Mouse (Mus musculus): ENCODE data around the gene Rheb. TPM values are rescaled to one million over a fixed set of nuclear protein-coding genes. Genes with fewer than 3 reads are reported as not detected.
"Not testable (repeated sequence)": the region's sequence is repeated elsewhere in the genome, so short reads cannot be mapped to it uniquely, and the experiment has no call there.

The Rheb gene
- polyA plus RNA-seq, 1 experiment from 2014 or later, result 215 TPM

- no peaks in the 10 kb centered on the region for H3K9me3 ChIP-seq (ENCODE audit: control insufficient read depth, low read length)
Measured at GRCm38 (mm10) chr5:24854256-24854655, 11.8 kb upstream of the Rheb start.

GRCm38 (mm10) chr5:24848261-24848660 is 5.8 kb upstream of the Rheb start:
- H3K4me1 ChIP-seq (ENCODE audit: control insufficient read depth, insufficient read depth, low read length); H3K9me3 ChIP-seq (ENCODE audit: control insufficient read depth, low read length); H3K27ac ChIP-seq (ENCODE audit: low read depth, low read length); H3K27me3 ChIP-seq (ENCODE audit: control insufficient read depth, insufficient read depth, low read length); H3K4me2 ChIP-seq (replicated peaks; ENCODE audit: low read depth, low read length); H3K4me3 ChIP-seq (ENCODE audit: low read length); H3K36me3 ChIP-seq (ENCODE audit: control insufficient read depth, insufficient read depth, low read length); H3K9ac ChIP-seq (ENCODE audit: low read depth, low read length); ATAC-seq (ENCODE audit: low FRiP score, low TSS enrichment): not testable (repeated sequence)
- 83% methylated on average over 14 of the region's 14 CpGs for WGBS

More at GRCm38 (mm10) chr5:24854256-24854655, 11.8 kb upstream of the Rheb start:
- Histone ChIP-seq H3K36me3 (ENCODE audit: control insufficient read depth, insufficient read depth, low read length) (no peaks in the 10 kb centered on the region), H3K27ac (ENCODE audit: low read depth, low read length) (no peak overlapping the region), H3K27me3 (ENCODE audit: control insufficient read depth, insufficient read depth, low read length) (no peaks in the 10 kb centered on the region), H3K4me1 (ENCODE audit: control insufficient read depth, insufficient read depth, low read length) (no peaks in the 10 kb centered on the region), H3K9ac (ENCODE audit: low read depth, low read length) (no peak overlapping the region), H3K4me3 (ENCODE audit: low read length) (no peak overlapping the region), H3K4me2 (replicated peaks; ENCODE audit: low read depth, low read length) (no peak overlapping the region)
- no peak for ATAC-seq (ENCODE audit: low FRiP score, low TSS enrichment)
- WGBS, result 81% methylated on average over 3 of the region's 3 CpGs

GRCm38 (mm10) chr5:24843841-24844240 is 1.4 kb upstream of the Rheb start:
- Histone ChIP-seq H3K4me3 (ENCODE audit: low read length) (no peak overlapping the region), H3K4me2 (replicated peaks; ENCODE audit: low read depth, low read length) (no peak overlapping the region), H3K9ac (ENCODE audit: low read depth, low read length) (no peak overlapping the region), H3K4me1 (ENCODE audit: control insufficient read depth, insufficient read depth, low read length) (peaks cover 16% of the 10 kb centered on the region), H3K27ac (ENCODE audit: low read depth, low read length) (no peak overlapping the region), H3K27me3 (ENCODE audit: control insufficient read depth, insufficient read depth, low read length) (no peaks in the 10 kb centered on the region), H3K36me3 (ENCODE audit: control insufficient read depth, insufficient read depth, low read length) (no peaks in the 10 kb centered on the region), H3K9me3 (ENCODE audit: control insufficient read depth, low read length) (no peaks in the 10 kb centered on the region)
- ATAC-seq (ENCODE audit: low FRiP score, low TSS enrichment), result no peak
- WGBS, result 92% methylated on average over 5 of the region's 5 CpGs

GRCm38 (mm10) chr5:24843103-24843475 is 665 bp upstream of the Rheb start:
- H3K27ac ChIP-seq (ENCODE audit: low read depth, low read length), result peak overlapping the region; percentile 100
- H3K27me3 ChIP-seq (ENCODE audit: control insufficient read depth, insufficient read depth, low read length), result no peaks in the 10 kb centered on the region
- no peaks in the 10 kb centered on the region for H3K36me3 ChIP-seq (ENCODE audit: control insufficient read depth, insufficient read depth, low read length)
- WGBS, result 2% methylated on average over 21 of the region's 21 CpGs
- peak overlapping the region; percentile 55; the same call in 1 of the 2 replicates for H3K9ac ChIP-seq (ENCODE audit: low read depth, low read length)
- peak overlapping the region; percentile 84 for H3K4me3 ChIP-seq (ENCODE audit: low read length)
- no peaks in the 10 kb centered on the region for H3K9me3 ChIP-seq (ENCODE audit: control insufficient read depth, low read length)
- H3K4me1 ChIP-seq (ENCODE audit: control insufficient read depth, insufficient read depth, low read length), result peaks cover 20% of the 10 kb centered on the region
- ATAC-seq (ENCODE audit: low FRiP score, low TSS enrichment), result no peak; the same call in 1 of the 2 replicates
- H3K4me2 ChIP-seq (replicated peaks; ENCODE audit: low read depth, low read length), result peak overlapping the region; percentile 83

GRCm38 (mm10) chr5:24841662-24842273 is 656 bp downstream of the Rheb start:
- no peak; the same call in 1 of the 2 replicates for ATAC-seq (ENCODE audit: low FRiP score, low TSS enrichment)

GRCm38 (mm10) chr5:24840975-24841431 is 1.4 kb downstream of the Rheb start:
- no peak for ATAC-seq (ENCODE audit: low FRiP score, low TSS enrichment)
- no peak overlapping the region for H3K27ac ChIP-seq (ENCODE audit: low read depth, low read length)
- H3K4me3 ChIP-seq (ENCODE audit: low read length), result peak overlapping the region; percentile 84
- 10% methylated on average over 11 of the region's 11 CpGs for WGBS
- H3K9ac ChIP-seq (ENCODE audit: low read depth, low read length), result peak overlapping the region; percentile 93
- H3K36me3 ChIP-seq (ENCODE audit: control insufficient read depth, insufficient read depth, low read length), result no peaks in the 10 kb centered on the region
- H3K9me3 ChIP-seq (ENCODE audit: control insufficient read depth, low read length), result no peaks in the 10 kb centered on the region
- H3K27me3 ChIP-seq (ENCODE audit: control insufficient read depth, insufficient read depth, low read length), result no peaks in the 10 kb centered on the region
- peak overlapping the region; percentile 76 for H3K4me2 ChIP-seq (replicated peaks; ENCODE audit: low read depth, low read length)
- peaks cover 21% of the 10 kb centered on the region for H3K4me1 ChIP-seq (ENCODE audit: control insufficient read depth, insufficient read depth, low read length)

More at GRCm38 (mm10) chr5:24841662-24842273, 656 bp downstream of the Rheb start:
- no peaks in the 10 kb centered on the region for H3K36me3 ChIP-seq (ENCODE audit: control insufficient read depth, insufficient read depth, low read length)
- H3K27ac ChIP-seq (ENCODE audit: low read depth, low read length), result peak overlapping the region; percentile 100
- no peaks in the 10 kb centered on the region for H3K27me3 ChIP-seq (ENCODE audit: control insufficient read depth, insufficient read depth, low read length)
- no peaks in the 10 kb centered on the region for H3K9me3 ChIP-seq (ENCODE audit: control insufficient read depth, low read length)
- H3K9ac ChIP-seq (ENCODE audit: low read depth, low read length), result peak overlapping the region; percentile 93
- peaks cover 21% of the 10 kb centered on the region for H3K4me1 ChIP-seq (ENCODE audit: control insufficient read depth, insufficient read depth, low read length)
- WGBS, result 0% methylated on average over 26 of the region's 50 CpGs
- H3K4me2 ChIP-seq (replicated peaks; ENCODE audit: low read depth, low read length), result peak overlapping the region; percentile 76
- peak overlapping the region; percentile 84 for H3K4me3 ChIP-seq (ENCODE audit: low read length)

GRCm38 (mm10) chr5:24834491-24834890 is 7.9 kb downstream of the Rheb start:
- 77% methylated on average over 5 of the region's 5 CpGs for WGBS

GRCm38 (mm10) chr5:24831912-24832311 is 10.5 kb downstream of the Rheb start:
- ATAC-seq (ENCODE audit: low FRiP score, low TSS enrichment), result no peak
- H3K4me3 ChIP-seq (ENCODE audit: low read length), result no peak overlapping the region
- H3K9me3 ChIP-seq (ENCODE audit: control insufficient read depth, low read length), result no peaks in the 10 kb centered on the region
- H3K27me3 ChIP-seq (ENCODE audit: control insufficient read depth, insufficient read depth, low read length), result no peaks in the 10 kb centered on the region
- WGBS, result 87% methylated on average over 3 of the region's 3 CpGs
- H3K27ac ChIP-seq (ENCODE audit: low read depth, low read length), result no peak overlapping the region
- no peak overlapping the region for H3K4me2 ChIP-seq (replicated peaks; ENCODE audit: low read depth, low read length)
- no peaks in the 10 kb centered on the region for H3K36me3 ChIP-seq (ENCODE audit: control insufficient read depth, insufficient read depth, low read length)
- H3K9ac ChIP-seq (ENCODE audit: low read depth, low read length), result no peak overlapping the region
- H3K4me1 ChIP-seq (ENCODE audit: control insufficient read depth, insufficient read depth, low read length), result 0 out of 2 replicates have a peak, but pooled peaks cover 4% of the 10 kb centered on the region

More at GRCm38 (mm10) chr5:24834491-24834890, 7.9 kb downstream of the Rheb start:
- H3K4me1 ChIP-seq (ENCODE audit: control insufficient read depth, insufficient read depth, low read length), result peaks cover 5% of the 10 kb centered on the region; the same call in 1 of the 2 replicates
- H3K9me3 ChIP-seq (ENCODE audit: control insufficient read depth, low read length), result no peaks in the 10 kb centered on the region
- H3K4me2 ChIP-seq (replicated peaks; ENCODE audit: low read depth, low read length), result no peak overlapping the region
- no peak overlapping the region for H3K9ac ChIP-seq (ENCODE audit: low read depth, low read length)
- H3K27ac ChIP-seq (ENCODE audit: low read depth, low read length), result no peak overlapping the region
- H3K27me3 ChIP-seq (ENCODE audit: control insufficient read depth, insufficient read depth, low read length), result no peaks in the 10 kb centered on the region
- no peak overlapping the region for H3K4me3 ChIP-seq (ENCODE audit: low read length)
- ATAC-seq (ENCODE audit: low FRiP score, low TSS enrichment), result no peak
- H3K36me3 ChIP-seq (ENCODE audit: control insufficient read depth, insufficient read depth, low read length), result no peaks in the 10 kb centered on the region

GRCm38 (mm10) chr5:24828446-24828845 is 14.0 kb downstream of the Rheb start:
- 91% methylated on average over 3 of the region's 3 CpGs for WGBS
- H3K9me3 ChIP-seq (ENCODE audit: control insufficient read depth, low read length), result no peaks in the 10 kb centered on the region
- H3K36me3 ChIP-seq (ENCODE audit: control insufficient read depth, insufficient read depth, low read length), result no peaks in the 10 kb centered on the region
- peaks cover 22% of the 10 kb centered on the region for H3K4me1 ChIP-seq (ENCODE audit: control insufficient read depth, insufficient read depth, low read length)
- no peak overlapping the region for H3K9ac ChIP-seq (ENCODE audit: low read depth, low read length)
- H3K4me2 ChIP-seq (replicated peaks; ENCODE audit: low read depth, low read length), result no peak overlapping the region
- no peak overlapping the region for H3K4me3 ChIP-seq (ENCODE audit: low read length)
- ATAC-seq (ENCODE audit: low FRiP score, low TSS enrichment), result no peak
- no peak overlapping the region for H3K27ac ChIP-seq (ENCODE audit: low read depth, low read length)
- H3K27me3 ChIP-seq (ENCODE audit: control insufficient read depth, insufficient read depth, low read length), result no peaks in the 10 kb centered on the region

Measured in kidney, embryonic 14.5 days (tissue).